Mouse (Mus musculus): ENCODE measurements around the gene Fbxl18.

- TF ChIP-seq CTCF (IDR thresholded peaks at IDR 0.05; ENCODE audit: insufficient read depth, low read length) (no peak), POLR2A (IDR thresholded peaks at IDR 0.05; ENCODE audit: borderline replicate concordance, extremely low read depth, low read depth, low read length) (no peak)
Observed at GRCm38 (mm10) chr5:142899932-142900533, 4.8 kb upstream of the Fbxl18 start.

Data from lung, adult 2 months (tissue).